Mouse (Mus musculus) testis, adult 2 months (tissue): Measurements from ENCODE around the gene Zfc3h1.

Source experiments
- CTCF ChIP-seq: fragments of 200-500 bp; IDR thresholded peaks from 2 replicates; pipeline ENCODE4 v1.5.1; 2012; ENCODE audit warnings: low read depth, mild to moderate bottlenecking, inconsistent platforms, low read length, moderate library complexity; ENCODE audit not compliant: control insufficient read depth, insufficient read depth, insufficient replicate concordance
- POLR2A ChIP-seq: fragments of 200-500 bp; IDR thresholded peaks from 2 replicates; pipeline ENCODE4 v1.6.1; 2012; ENCODE audit warnings: low read depth, mild to moderate bottlenecking, inconsistent platforms, low read length, moderate library complexity; ENCODE audit not compliant: control insufficient read depth

- TF ChIP-seq CTCF (no peak), POLR2A (no peak)
Measured at GRCm38 (mm10) chr10:115354553-115354952, 30.2 kb upstream of the Zfc3h1 start.
